Mouse (Mus musculus): ENCODE measurements at regions not wholly inside any gene's neighbourhood (a gene's known extent, or its start where the extent isn't known, plus 50 kb on each side); places are given as distances from the start of the nearest gene placed in this dataset.
A peak's percentile ranks its signal among the peaks of the same experiment; 100 is the strongest.

GRCm38 (mm10) chr5:9954652-9955051 is 229.7 kb upstream of the Grm3 start:
- Histone ChIP-seq H3K9ac (replicated peaks; ENCODE audit: low read depth, low read length) (no peak overlapping the region), H3K9me3 (replicated peaks; ENCODE audit: control insufficient read depth, low read length) (no peaks in the 10 kb centered on the region), H3K4me2 (ENCODE audit: low read depth, low read length) (no peak overlapping the region), H3K4me1 (ENCODE audit: control insufficient read depth, insufficient read depth) (no peaks in the 10 kb centered on the region), H3K36me3 (replicated peaks; ENCODE audit: control insufficient read depth, insufficient read depth, low read length) (no peaks in the 10 kb centered on the region), H3K27ac (ENCODE audit: low read depth) (no peak overlapping the region), H3K27me3 (ENCODE audit: control insufficient read depth, insufficient read depth, low read length) (no peaks in the 10 kb centered on the region), H3K4me3 (ENCODE audit: low read depth, low read length) (no peak overlapping the region)
- WGBS: 9% methylated on average over 3 of the region's 3 CpGs
- ATAC-seq (ENCODE audit: insufficient read depth, low read depth) (no peak), DNase-seq (ENCODE audit: low spot score) (no peak)
- TF ChIP-seq EP300 (IDR thresholded peaks at IDR 0.05; ENCODE audit: low read depth) (no peak), CTCF (IDR thresholded peaks at IDR 0.05; ENCODE audit: low read depth) (peak; percentile 50)

GRCm38 (mm10) chr5:9938746-9939145 is 213.8 kb upstream of the Grm3 start:
- H3K4me3 ChIP-seq (ENCODE audit: low read depth, low read length): no peak overlapping the region
- H3K9ac ChIP-seq (replicated peaks; ENCODE audit: low read depth, low read length): no peak overlapping the region
- ATAC-seq (ENCODE audit: insufficient read depth, low read depth) (no peak), DNase-seq (ENCODE audit: low spot score) (no peak)
- 46% methylated on average over 2 of the region's 2 CpGs for WGBS
- H3K27me3 ChIP-seq (ENCODE audit: control insufficient read depth, insufficient read depth, low read length): no peaks in the 10 kb centered on the region
- no peak overlapping the region for H3K4me2 ChIP-seq (ENCODE audit: low read depth, low read length)
- H3K4me1 ChIP-seq (ENCODE audit: control insufficient read depth, insufficient read depth): no peaks in the 10 kb centered on the region
- no peaks in the 10 kb centered on the region for H3K9me3 ChIP-seq (replicated peaks; ENCODE audit: control insufficient read depth, low read length)
- no peak overlapping the region for H3K27ac ChIP-seq (ENCODE audit: low read depth)
- H3K36me3 ChIP-seq (replicated peaks; ENCODE audit: control insufficient read depth, insufficient read depth, low read length): no peaks in the 10 kb centered on the region
- TF ChIP-seq CTCF (IDR thresholded peaks at IDR 0.05; ENCODE audit: low read depth) (no peak), EP300 (IDR thresholded peaks at IDR 0.05; ENCODE audit: low read depth) (no peak)

GRCm38 (mm10) chr5:9912936-9913335 is 188.0 kb upstream of the Grm3 start:
- no peak for TF ChIP-seq EP300 (IDR thresholded peaks at IDR 0.05; ENCODE audit: low read depth)
- no peak for TF ChIP-seq CTCF (IDR thresholded peaks at IDR 0.05; ENCODE audit: low read depth)
- no peak overlapping the region for H3K9ac ChIP-seq (replicated peaks; ENCODE audit: low read depth, low read length)
- no peak for DNase-seq (ENCODE audit: low spot score)
- H3K9me3 ChIP-seq (replicated peaks; ENCODE audit: control insufficient read depth, low read length): no peaks in the 10 kb centered on the region
- no peaks in the 10 kb centered on the region for H3K27me3 ChIP-seq (ENCODE audit: control insufficient read depth, insufficient read depth, low read length)
- no peaks in the 10 kb centered on the region for H3K36me3 ChIP-seq (replicated peaks; ENCODE audit: control insufficient read depth, insufficient read depth, low read length)
- H3K4me1 ChIP-seq (ENCODE audit: control insufficient read depth, insufficient read depth): no peaks in the 10 kb centered on the region
- ATAC-seq (ENCODE audit: insufficient read depth, low read depth): no peak
- 55% methylated on average over 3 of the region's 3 CpGs for WGBS
- no peak overlapping the region for H3K4me3 ChIP-seq (ENCODE audit: low read depth, low read length)
- no peak overlapping the region for H3K4me2 ChIP-seq (ENCODE audit: low read depth, low read length)
- no peak overlapping the region for H3K27ac ChIP-seq (ENCODE audit: low read depth)

GRCm38 (mm10) chr5:9911783-9912182 is 186.8 kb upstream of the Grm3 start:
- WGBS: 86% methylated on average over 1 of the region's 1 CpGs
- TF ChIP-seq CTCF (IDR thresholded peaks at IDR 0.05; ENCODE audit: low read depth): no peak
- TF ChIP-seq EP300 (IDR thresholded peaks at IDR 0.05; ENCODE audit: low read depth): no peak
- ATAC-seq (ENCODE audit: insufficient read depth, low read depth): no peak

GRCm38 (mm10) chr5:9911089-9911473 is 186.1 kb upstream of the Grm3 start:
- no peak overlapping the region for H3K27ac ChIP-seq (ENCODE audit: low read depth)
- no peak overlapping the region for H3K4me2 ChIP-seq (ENCODE audit: low read depth, low read length)
- no peaks in the 10 kb centered on the region for H3K27me3 ChIP-seq (ENCODE audit: control insufficient read depth, insufficient read depth, low read length)
- no peak overlapping the region for H3K9ac ChIP-seq (replicated peaks; ENCODE audit: low read depth, low read length)
- DNase-seq (ENCODE audit: low spot score) (no peak), ATAC-seq (ENCODE audit: insufficient read depth, low read depth) (no peak)
- no peaks in the 10 kb centered on the region for H3K36me3 ChIP-seq (replicated peaks; ENCODE audit: control insufficient read depth, insufficient read depth, low read length)
- H3K4me3 ChIP-seq (ENCODE audit: low read depth, low read length): no peak overlapping the region
- no peak for TF ChIP-seq EP300 (IDR thresholded peaks at IDR 0.05; ENCODE audit: low read depth)
- TF ChIP-seq CTCF (IDR thresholded peaks at IDR 0.05; ENCODE audit: low read depth): no peak
- no peaks in the 10 kb centered on the region for H3K4me1 ChIP-seq (ENCODE audit: control insufficient read depth, insufficient read depth)
- H3K9me3 ChIP-seq (replicated peaks; ENCODE audit: control insufficient read depth, low read length): no peaks in the 10 kb centered on the region

More at GRCm38 (mm10) chr5:9911783-9912182, 186.8 kb upstream of the Grm3 start:
- no peaks in the 10 kb centered on the region for H3K4me1 ChIP-seq (ENCODE audit: control insufficient read depth, insufficient read depth)
- no peak overlapping the region for H3K9ac ChIP-seq (replicated peaks; ENCODE audit: low read depth, low read length)
- H3K9me3 ChIP-seq (replicated peaks; ENCODE audit: control insufficient read depth, low read length): no peaks in the 10 kb centered on the region
- H3K27ac ChIP-seq (ENCODE audit: low read depth): no peak overlapping the region
- H3K4me3 ChIP-seq (ENCODE audit: low read depth, low read length): no peak overlapping the region
- H3K4me2 ChIP-seq (ENCODE audit: low read depth, low read length): no peak overlapping the region
- H3K27me3 ChIP-seq (ENCODE audit: control insufficient read depth, insufficient read depth, low read length): no peaks in the 10 kb centered on the region
- no peak for DNase-seq (ENCODE audit: low spot score)
- no peaks in the 10 kb centered on the region for H3K36me3 ChIP-seq (replicated peaks; ENCODE audit: control insufficient read depth, insufficient read depth, low read length)

- no peaks in the 10 kb centered on the region for H3K36me3 ChIP-seq (replicated peaks; ENCODE audit: control insufficient read depth, insufficient read depth, low read length)
- no peak overlapping the region for H3K4me2 ChIP-seq (ENCODE audit: low read depth, low read length)
- TF ChIP-seq CTCF (IDR thresholded peaks at IDR 0.05; ENCODE audit: low read depth): no peak
- no peak for TF ChIP-seq EP300 (IDR thresholded peaks at IDR 0.05; ENCODE audit: low read depth)
- no peak overlapping the region for H3K27ac ChIP-seq (ENCODE audit: low read depth)
- H3K4me3 ChIP-seq (ENCODE audit: low read depth, low read length): no peak overlapping the region
- WGBS: 71% methylated on average over 1 of the region's 1 CpGs
- H3K9ac ChIP-seq (replicated peaks; ENCODE audit: low read depth, low read length): no peak overlapping the region
- H3K27me3 ChIP-seq (ENCODE audit: control insufficient read depth, insufficient read depth, low read length): no peaks in the 10 kb centered on the region
- ATAC-seq (ENCODE audit: insufficient read depth, low read depth) (no peak), DNase-seq (ENCODE audit: low spot score) (no peak)
- H3K4me1 ChIP-seq (ENCODE audit: control insufficient read depth, insufficient read depth): no peaks in the 10 kb centered on the region
- H3K9me3 ChIP-seq (replicated peaks; ENCODE audit: control insufficient read depth, low read length): no peaks in the 10 kb centered on the region
Observed at GRCm38 (mm10) chr5:9910452-9911088, 185.6 kb upstream of the Grm3 start.
